Mouse (Mus musculus) hindbrain, embryonic 10.5 days (tissue): ENCODE measurements around the gene Clip1. TPM values are rescaled to one million over a fixed set of nuclear protein-coding genes. Genes with fewer than 3 reads are reported as not detected.

Experiments
- DNase-seq: peaks from one replicate; pipeline ENCODE4 v3.0.0-alpha.2; 2017; ENCODE audit warnings: low spot score
- H3K27ac ChIP-seq: fragments of 300-500 bp; sonication (generic); 2 replicates; pipeline ENCODE4 v1.5.1; 2016; ENCODE audit warnings: mild to moderate bottlenecking, moderate library complexity
- H3K27me3 ChIP-seq: fragments of 300-500 bp; sonication (generic); 2 replicates; pipeline ENCODE4 v1.6.1; 2016; ENCODE audit warnings: mild to moderate bottlenecking; ENCODE audit not compliant: poor library complexity, insufficient read depth, severe bottlenecking
- H3K36me3 ChIP-seq: fragments of 300-500 bp; sonication (generic); 2 replicates; pipeline ENCODE4 v1.6.1; 2016; ENCODE audit warnings: mild to moderate bottlenecking, moderate library complexity
- H3K4me1 ChIP-seq: fragments of 300-500 bp; sonication (generic); replicated peaks from 2 replicates; pipeline ENCODE4 v1.6.1; 2016; ENCODE audit warnings: mild to moderate bottlenecking
- H3K4me3 ChIP-seq: fragments of 300-500 bp; sonication (generic); 2 replicates; pipeline ENCODE4 v1.5.1; 2016; ENCODE audit warnings: mild to moderate bottlenecking, moderate library complexity
- H3K9me3 ChIP-seq: fragments of 300-500 bp; sonication (generic); 2 replicates; pipeline ENCODE4 v1.6.1; 2016; ENCODE audit warnings: mild to moderate bottlenecking, moderate library complexity
- WGBS: fragments of 180-500 bp; shearing (Covaris S2); methylation state at CpG from one replicate; pipeline ENCODE4 v1.1.7; 2016; 5-methylcytosine and 5-hydroxymethylcytosine counted together
- polyA plus RNA-seq: library from polyadenylated mRNA; unstranded; fragments of >200 nt; fragmentation: Nextera tagmentation; extraction: Ambion mirVana; gene quantifications from 2 replicates; pipeline ENCODE4 v1.2.1, GENCODE M21; 2016

The Clip1 gene
- polyA plus RNA-seq, 1 experiment from 2014 or later, result 44.4 TPM

- no peaks in the 10 kb centered on the region for H3K4me1 ChIP-seq
- no peaks in the 10 kb centered on the region for H3K27me3 ChIP-seq
- WGBS, result 72% methylated on average over 6 of the region's 6 CpGs
- H3K27ac ChIP-seq, result no peak overlapping the region
- no peak for DNase-seq
- no peak overlapping the region for H3K4me3 ChIP-seq
- H3K36me3 ChIP-seq, result peaks cover 25% of the 10 kb centered on the region
- no peaks in the 10 kb centered on the region for H3K9me3 ChIP-seq
These were observed 10.1 kb upstream of the Clip1 start for GRCm38 (mm10) chr5:123694468-123694867.

GRCm38 (mm10) chr5:123683377-123684220, 819 bp downstream of the Clip1 start:
- no peaks in the 10 kb centered on the region for H3K27me3 ChIP-seq
- WGBS, result under 1% methylated on average over 90 of the region's 92 CpGs
- DNase-seq, result peak; percentile 72
- H3K9me3 ChIP-seq, result no peaks in the 10 kb centered on the region
- peaks cover 37% of the 10 kb centered on the region for H3K4me1 ChIP-seq
- H3K27ac ChIP-seq, result peak overlapping the region; percentile 100
- H3K36me3 ChIP-seq, result no peaks in the 10 kb centered on the region
- H3K4me3 ChIP-seq, result peak overlapping the region; percentile 98

GRCm38 (mm10) chr5:123683043-123683376, 1.4 kb downstream of the Clip1 start:
- Histone ChIP-seq H3K27me3 (no peaks in the 10 kb centered on the region), H3K27ac (peak overlapping the region; percentile 100), H3K4me3 (peak overlapping the region; percentile 98), H3K36me3 (no peaks in the 10 kb centered on the region), H3K4me1 (peaks cover 37% of the 10 kb centered on the region), H3K9me3 (no peaks in the 10 kb centered on the region)
- no peak for DNase-seq
- 6% methylated on average over 6 of the region's 6 CpGs for WGBS

- 49% methylated on average over 4 of the region's 4 CpGs for WGBS
- H3K4me3 ChIP-seq, result peak overlapping the region; percentile 98
- peak overlapping the region; percentile 35 for H3K27ac ChIP-seq
These were observed 2.0 kb downstream of the Clip1 start for GRCm38 (mm10) chr5:123682372-123682771.

GRCm38 (mm10) chr5:123679546-123680263, 4.7 kb downstream of the Clip1 start:
- WGBS, result 69% methylated on average over 5 of the region's 5 CpGs
- Histone ChIP-seq H3K4me3 (no peak overlapping the region), H3K9me3 (no peaks in the 10 kb centered on the region), H3K4me1 (peaks cover 31% of the 10 kb centered on the region), H3K27me3 (no peaks in the 10 kb centered on the region), H3K36me3 (peaks cover 5% of the 10 kb centered on the region), H3K27ac (no peak overlapping the region)
- no peak for DNase-seq

More at GRCm38 (mm10) chr5:123682372-123682771, 2.0 kb downstream of the Clip1 start:
- Histone ChIP-seq H3K4me1 (peaks cover 37% of the 10 kb centered on the region), H3K9me3 (no peaks in the 10 kb centered on the region), H3K36me3 (peaks cover 2% of the 10 kb centered on the region), H3K27me3 (no peaks in the 10 kb centered on the region)
- no peak for DNase-seq

GRCm38 (mm10) chr5:123679106-123679505, 5.3 kb downstream of the Clip1 start:
- no peak overlapping the region for H3K4me3 ChIP-seq
- H3K36me3 ChIP-seq, result peaks cover 5% of the 10 kb centered on the region
- H3K27ac ChIP-seq, result no peak overlapping the region
- DNase-seq, result no peak
- no peaks in the 10 kb centered on the region for H3K27me3 ChIP-seq
- H3K9me3 ChIP-seq, result no peaks in the 10 kb centered on the region
- WGBS, result 76% methylated on average over 3 of the region's 3 CpGs
- peaks cover 25% of the 10 kb centered on the region for H3K4me1 ChIP-seq

- Histone ChIP-seq H3K4me3 (no peak overlapping the region), H3K36me3 (peaks cover 5% of the 10 kb centered on the region), H3K9me3 (no peaks in the 10 kb centered on the region), H3K27ac (no peak overlapping the region), H3K4me1 (peaks cover 32% of the 10 kb centered on the region), H3K27me3 (no peaks in the 10 kb centered on the region)
- DNase-seq, result no peak
- WGBS, result 89% methylated on average over 9 of the region's 9 CpGs
These were observed 8.7 kb downstream of the Clip1 start for GRCm38 (mm10) chr5:123675717-123676116.

GRCm38 (mm10) chr5:123675221-123675620, 9.2 kb downstream of the Clip1 start:
- DNase-seq, result no peak
- no peaks in the 10 kb centered on the region for H3K27me3 ChIP-seq
- H3K27ac ChIP-seq, result no peak overlapping the region
- 61% methylated on average over 3 of the region's 3 CpGs for WGBS
- peaks cover 5% of the 10 kb centered on the region for H3K36me3 ChIP-seq
- H3K9me3 ChIP-seq, result no peaks in the 10 kb centered on the region
- H3K4me3 ChIP-seq, result no peak overlapping the region
- peaks cover 35% of the 10 kb centered on the region for H3K4me1 ChIP-seq

- H3K4me3 ChIP-seq, result no peak overlapping the region
- H3K9me3 ChIP-seq, result no peaks in the 10 kb centered on the region
- no peaks in the 10 kb centered on the region for H3K27me3 ChIP-seq
- H3K27ac ChIP-seq, result no peak overlapping the region
- DNase-seq, result no peak
- no peaks in the 10 kb centered on the region for H3K36me3 ChIP-seq
- peaks cover 39% of the 10 kb centered on the region for H3K4me1 ChIP-seq
- whole genome bisulfite sequencing, result 45% methylated on average over 3 of the region's 3 CpGs
These were observed 13.0 kb downstream of the Clip1 start for GRCm38 (mm10) chr5:123671473-123671820.

GRCm38 (mm10) chr5:123670800-123671472, 13.5 kb downstream of the Clip1 start:
- no peaks in the 10 kb centered on the region for H3K27me3 ChIP-seq
- 31% methylated on average over 14 of the region's 14 CpGs for WGBS
- peak overlapping the region; percentile 29 for H3K27ac ChIP-seq

GRCm38 (mm10) chr5:123669991-123670799, 14.2 kb downstream of the Clip1 start:
- H3K27ac ChIP-seq, result peak overlapping the region; percentile 59
- no peak overlapping the region for H3K4me3 ChIP-seq

More at GRCm38 (mm10) chr5:123670800-123671472, 13.5 kb downstream of the Clip1 start:
- Histone ChIP-seq H3K4me3 (peak overlapping the region; percentile 11; the same call in 1 of the 2 replicates), H3K36me3 (no peaks in the 10 kb centered on the region), H3K9me3 (no peaks in the 10 kb centered on the region), H3K4me1 (peaks cover 39% of the 10 kb centered on the region)
- DNase-seq, result peak; percentile 30

GRCm38 (mm10) chr5:123667915-123668314, 16.5 kb downstream of the Clip1 start:
- Histone ChIP-seq H3K27ac (no peak overlapping the region), H3K27me3 (no peaks in the 10 kb centered on the region), H3K9me3 (no peaks in the 10 kb centered on the region), H3K4me1 (peaks cover 29% of the 10 kb centered on the region), H3K36me3 (no peaks in the 10 kb centered on the region), H3K4me3 (no peak overlapping the region)
- 93% methylated on average over 12 of the region's 12 CpGs for WGBS
- no peak for DNase-seq

More at GRCm38 (mm10) chr5:123669991-123670799, 14.2 kb downstream of the Clip1 start:
- DNase-seq, result no peak
- no peaks in the 10 kb centered on the region for H3K27me3 ChIP-seq
- no peaks in the 10 kb centered on the region for H3K9me3 ChIP-seq
- WGBS, result 76% methylated on average over 9 of the region's 9 CpGs
- peaks cover 39% of the 10 kb centered on the region for H3K4me1 ChIP-seq
- no peaks in the 10 kb centered on the region for H3K36me3 ChIP-seq
